Mouse (Mus musculus) kidney, adult 2 months (tissue): ENCODE measurements around the gene Ankrd13d. TPM values are rescaled to one million over a fixed set of nuclear protein-coding genes. Genes with fewer than 3 reads are reported as not detected.

Source experiments
- DNase-seq: peaks from one replicate; pipeline ENCODE4 v3.0.0; 2021
- H3K27ac ChIP-seq: fragments of 200-500 bp; 2 replicates; pipeline ENCODE4 v1.5.1; 2012; ENCODE audit warnings: low read depth, low read length, control low read depth, inconsistent platforms; ENCODE audit not compliant: insufficient read depth
- H3K27me3 ChIP-seq: fragments of 200-500 bp; replicated peaks from 2 replicates; pipeline ENCODE4 v1.6.1; 2012; ENCODE audit warnings: mild to moderate bottlenecking, moderate library complexity, low read length, inconsistent platforms; ENCODE audit not compliant: control insufficient read depth, insufficient read depth
- H3K36me3 ChIP-seq: fragments of 200-500 bp; 2 replicates; pipeline ENCODE4 v1.6.1; 2012; ENCODE audit warnings: mild to moderate bottlenecking, moderate library complexity, low read length, inconsistent platforms; ENCODE audit not compliant: control insufficient read depth, insufficient read depth
- H3K4me1 ChIP-seq: fragments of 200-500 bp; 2 replicates; pipeline ENCODE4 v1.6.1; 2011; ENCODE audit warnings: low read length; ENCODE audit not compliant: control insufficient read depth, insufficient read depth
- H3K4me3 ChIP-seq: fragments of 200-500 bp; 2 replicates; pipeline ENCODE4 v1.5.1; 2011; ENCODE audit warnings: mild to moderate bottlenecking, low read depth, low read length, control low read depth; ENCODE audit not compliant: insufficient read depth
- CTCF ChIP-seq: fragments of 200-500 bp; conservative IDR thresholded peaks from 2 replicates; pipeline ENCODE4 v1.5.1; 2011; ENCODE audit warnings: low read depth, mild to moderate bottlenecking, control low read depth, low read length, moderate library complexity, mixed read lengths; ENCODE audit not compliant: insufficient read depth, insufficient read length
- POLR2A ChIP-seq: fragments of 200-500 bp; IDR thresholded peaks from one replicate; pipeline ENCODE4 v1.6.1; 2011; ENCODE audit warnings: low read depth, low read length, control low read depth
- WGBS: fragments of 180-500 bp; shearing (Covaris S2); methylation state at CpG from one replicate; pipeline ENCODE4 v1.1.7; 2018; 5-methylcytosine and 5-hydroxymethylcytosine counted together
- polyA plus RNA-seq: library from polyadenylated mRNA; depleted of rRNA; stranded (reverse); fragments of >200 nt; gene quantifications from 2 replicates; pipeline ENCODE4 v1.2.3, GENCODE M21; 2012

Gene Ankrd13d
- polyA plus RNA-seq, 1 experiment, result 4.2 TPM

DNA sequence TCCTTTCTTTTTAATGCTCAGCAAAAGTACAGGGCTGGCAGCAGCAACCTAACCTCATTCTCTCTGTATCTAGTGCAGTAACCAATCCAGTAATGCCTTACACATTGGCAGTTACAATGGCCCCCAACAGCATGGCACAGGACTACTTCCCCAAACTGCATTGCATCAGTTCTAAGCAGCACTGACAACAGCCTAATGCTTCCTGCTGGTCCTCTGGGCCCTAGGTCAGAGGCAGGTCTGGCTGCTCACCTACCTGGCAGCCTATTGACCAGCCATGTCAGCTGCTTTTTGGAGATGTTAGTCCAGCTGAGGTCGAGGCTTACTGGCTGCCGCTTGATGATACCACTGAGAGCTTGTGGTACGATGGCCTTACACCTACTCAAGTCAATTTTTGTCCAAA lies 39.2 kb upstream of the Ankrd13d start:
- Histone ChIP-seq H3K27ac (no peak overlapping the region), H3K36me3 (peaks cover 35% of the 10 kb centered on the region), H3K4me1 (peaks cover 6% of the 10 kb centered on the region; the same call in 1 of the 2 replicates), H3K27me3 (no peaks in the 10 kb centered on the region), H3K4me3 (no peak overlapping the region)
- WGBS, result 85% methylated on average over 3 of the region's 3 CpGs
- TF ChIP-seq CTCF (no peak), POLR2A (no peak)
- DNase-seq, result no peak

DNA sequence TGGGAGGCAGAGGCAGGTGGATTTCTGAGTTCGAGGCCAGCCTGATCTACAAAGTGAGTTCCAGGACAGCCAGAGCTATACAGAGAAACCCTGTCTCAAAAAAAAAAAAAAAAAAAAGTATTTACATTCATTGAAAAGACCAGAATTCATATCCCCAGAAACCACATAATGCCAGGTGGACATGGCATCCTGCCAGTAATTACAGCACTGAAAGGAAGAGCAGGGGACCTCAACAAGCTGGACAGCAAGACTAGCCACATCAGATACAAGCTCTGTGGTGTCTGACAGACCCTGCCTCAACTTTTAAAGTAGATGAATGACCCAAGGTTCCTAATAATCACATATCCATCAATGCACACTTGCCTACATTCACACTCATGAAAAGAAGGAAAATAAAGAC lies 38.7 kb upstream of the Ankrd13d start:
- TF ChIP-seq CTCF, result no peak
- no peak for TF ChIP-seq POLR2A
- Histone ChIP-seq H3K36me3 (peaks cover 33% of the 10 kb centered on the region), H3K27me3 (no peaks in the 10 kb centered on the region), H3K4me1 (peaks cover 6% of the 10 kb centered on the region; the same call in 1 of the 2 replicates), H3K4me3 (no peak overlapping the region), H3K27ac (no peak overlapping the region)
- 92% methylated on average over 1 of the region's 1 CpGs for WGBS
- DNase-seq, result no peak

DNA sequence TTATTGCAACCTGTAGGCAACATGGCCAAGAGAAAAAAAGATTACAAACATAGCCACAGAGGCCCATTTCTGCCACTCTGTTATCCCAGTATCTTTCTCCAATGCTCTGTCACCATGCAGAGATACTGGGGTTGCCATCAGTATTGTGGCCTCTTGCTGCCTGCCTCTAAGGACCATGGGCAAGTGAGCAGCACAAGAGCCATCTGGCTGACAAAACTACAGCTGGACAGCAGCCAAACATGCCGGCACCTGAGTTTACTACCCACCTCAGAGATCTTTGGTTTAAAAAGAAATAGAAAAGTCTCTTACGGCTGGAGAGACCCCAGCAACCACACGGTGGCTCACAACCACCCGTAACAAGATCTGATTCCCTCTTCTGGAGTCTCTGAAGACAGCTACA lies 36.3 kb upstream of the Ankrd13d start:
- 56% methylated on average over 4 of the region's 4 CpGs for WGBS
- H3K36me3 ChIP-seq, result peaks cover 20% of the 10 kb centered on the region

DNA sequence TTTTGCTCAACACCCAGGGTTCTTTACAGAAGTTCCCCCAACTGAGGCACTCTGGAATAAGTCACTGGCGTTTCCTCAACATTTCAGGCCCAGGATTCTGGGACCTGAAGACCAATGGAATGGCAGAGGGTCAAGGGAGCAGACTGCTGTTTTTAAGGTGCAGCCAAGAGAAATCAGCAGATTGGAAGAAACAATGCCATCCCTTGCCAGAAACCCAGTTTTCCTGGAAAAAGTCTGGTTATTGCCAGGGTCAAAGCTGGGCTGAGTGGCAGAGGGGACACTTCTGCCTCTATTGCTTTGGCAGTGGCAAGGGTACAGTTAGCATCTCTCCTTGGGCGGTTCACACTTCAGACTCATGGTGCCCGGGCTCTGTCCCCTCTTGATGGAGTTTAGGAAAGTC lies 34.2 kb upstream of the Ankrd13d start:
- no peak for TF ChIP-seq CTCF
- no peak for TF ChIP-seq POLR2A
- Histone ChIP-seq H3K4me3 (no peak overlapping the region), H3K4me1 (no peaks in the 10 kb centered on the region), H3K36me3 (peaks cover 14% of the 10 kb centered on the region), H3K27me3 (no peaks in the 10 kb centered on the region), H3K27ac (no peak overlapping the region)
- no peak for DNase-seq
- 76% methylated on average over 3 of the region's 3 CpGs for WGBS

More for the DNA sequence above, 36.3 kb upstream of the Ankrd13d start:
- no peak overlapping the region for H3K27ac ChIP-seq
- no peak overlapping the region for H3K4me3 ChIP-seq
- TF ChIP-seq CTCF (no peak), POLR2A (no peak)
- H3K4me1 ChIP-seq, result no peaks in the 10 kb centered on the region
- no peak for DNase-seq
- H3K27me3 ChIP-seq, result no peaks in the 10 kb centered on the region

DNA sequence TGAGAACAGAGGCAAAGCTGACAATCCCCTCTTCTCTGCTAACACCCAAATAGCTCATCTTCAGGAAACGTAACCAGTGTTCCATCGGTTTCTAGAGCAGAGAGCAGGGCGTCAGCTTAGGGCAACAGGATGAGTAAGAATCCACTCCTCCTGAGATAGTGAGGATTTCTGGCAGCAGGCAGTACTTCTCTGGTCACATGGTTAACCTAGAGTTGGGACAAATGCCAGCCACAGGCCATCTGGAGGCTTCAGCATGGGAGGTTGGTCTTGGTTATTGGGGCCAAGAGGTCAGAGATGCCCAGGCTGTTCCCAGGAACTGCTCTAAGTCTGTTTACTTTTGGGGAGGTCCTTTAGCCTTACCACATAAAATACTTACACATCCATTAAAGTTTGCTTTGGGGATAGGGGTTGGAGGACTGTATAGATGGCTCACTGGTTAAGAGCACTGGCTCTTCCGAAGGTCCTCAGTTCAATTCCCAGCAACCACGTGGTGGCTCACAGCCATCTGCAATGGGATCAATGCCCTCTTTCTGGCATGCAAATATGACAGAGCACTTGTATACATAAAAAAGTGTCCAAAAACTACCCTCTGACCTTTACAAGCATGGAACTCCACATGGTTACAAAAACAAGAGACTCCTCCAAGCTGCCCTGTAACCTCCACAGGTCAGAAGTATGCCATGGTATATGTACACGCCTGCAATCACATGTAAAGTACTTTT lies 32.4 kb upstream of the Ankrd13d start:
- H3K4me1 ChIP-seq, result no peaks in the 10 kb centered on the region
- TF ChIP-seq CTCF (no peak), POLR2A (no peak)
- whole genome bisulfite sequencing, result 53% methylated on average over 6 of the region's 6 CpGs
- H3K27ac ChIP-seq, result no peak overlapping the region
- H3K27me3 ChIP-seq, result no peaks in the 10 kb centered on the region
- peaks cover 10% of the 10 kb centered on the region for H3K36me3 ChIP-seq
- H3K4me3 ChIP-seq, result no peak overlapping the region
- DNase-seq, result peak; percentile 75

DNA sequence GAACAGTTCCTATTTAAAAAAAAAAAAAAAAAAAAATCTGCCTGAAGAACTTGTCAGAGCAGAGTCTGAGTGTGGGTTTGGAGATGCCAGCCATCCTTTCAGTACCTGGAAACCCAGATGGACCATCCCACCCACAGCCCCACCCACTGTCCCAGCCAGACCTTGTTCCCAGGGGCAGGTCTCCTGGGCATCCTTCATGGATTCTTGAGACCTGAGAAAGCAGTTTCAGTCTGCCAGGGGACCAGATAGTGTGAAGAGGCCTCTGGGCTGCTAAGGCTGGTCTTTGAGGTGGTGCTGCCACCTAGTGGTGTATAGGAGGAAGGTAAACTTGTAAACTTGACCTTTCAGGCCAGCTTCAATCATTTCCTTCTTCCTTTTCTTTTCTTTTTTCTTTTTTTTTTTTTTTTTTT lies 26.8 kb upstream of the Ankrd13d start:
- Histone ChIP-seq H3K4me3 (no peak overlapping the region), H3K27ac (no peak overlapping the region), H3K27me3 (no peaks in the 10 kb centered on the region), H3K36me3 (no peaks in the 10 kb centered on the region), H3K4me1 (peaks cover 11% of the 10 kb centered on the region; the same call in 1 of the 2 replicates)
- DNase-seq, result peak; percentile 76
- no peak for TF ChIP-seq POLR2A
- peak; percentile 85 for TF ChIP-seq CTCF

DNA sequence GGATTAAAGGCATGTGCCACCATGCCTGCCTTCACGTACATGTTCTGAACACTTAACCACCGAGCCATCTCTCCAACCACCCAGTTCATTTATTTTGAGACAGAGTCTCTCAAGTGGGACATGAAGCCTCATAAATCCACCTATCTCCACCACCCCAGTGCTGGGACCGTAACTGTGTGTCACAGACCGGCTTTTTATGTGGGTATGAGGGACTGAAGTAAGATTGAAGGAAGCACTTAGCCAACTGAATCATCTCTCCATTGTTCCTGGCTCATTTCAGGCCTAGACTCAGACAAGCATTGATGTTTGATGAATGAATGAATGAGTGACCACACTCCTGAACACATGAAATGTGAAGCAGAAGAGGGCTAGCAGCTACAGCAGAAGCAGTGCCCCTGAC lies 26.4 kb upstream of the Ankrd13d start:
- no peak for TF ChIP-seq CTCF
- Histone ChIP-seq H3K4me1 (peaks cover 15% of the 10 kb centered on the region; the same call in 1 of the 2 replicates), H3K36me3 (no peaks in the 10 kb centered on the region)

More for the DNA sequence above, 26.4 kb upstream of the Ankrd13d start:
- no peak overlapping the region for H3K27ac ChIP-seq
- DNase-seq, result no peak
- no peak overlapping the region for H3K4me3 ChIP-seq
- WGBS, result 91% methylated on average over 4 of the region's 4 CpGs
- no peaks in the 10 kb centered on the region for H3K27me3 ChIP-seq
